Mouse (Mus musculus) fibroblast of lung, adult 2 months (primary cell): ENCODE measurements around the gene Spint2.
A peak's percentile ranks its signal among the peaks of the same experiment; 100 is the strongest.
"Not testable (repeated sequence)": the region's sequence is repeated elsewhere in the genome, so short reads cannot be mapped to it uniquely, and the experiment has no call there.

Experiments used
- DNase-seq: peaks from one replicate; pipeline ENCODE4 v3.0.0-alpha.2; 2011; ENCODE audit warnings: low read depth

The Spint2 gene

GRCm38 (mm10) chr7:29238019-29238967, 43.4 kb downstream of the Spint2 start, which contains the start of gene Yif1b:
Gene Yif1b, plus strand, starts transcription at chr7:29238329.
- DNase-seq = peak; percentile 98

GRCm38 (mm10) chr7:29237596-29237995, 44.1 kb downstream of the Spint2 start:
- DNase-seq = not testable (repeated sequence)

GRCm38 (mm10) chr7:29236593-29236992, 45.1 kb downstream of the Spint2 start:
- DNase-seq = no peak

GRCm38 (mm10) chr7:29234661-29235060, 47.1 kb downstream of the Spint2 start:
- DNase-seq = no peak

- DNase-seq = peak; percentile 46
Observed at GRCm38 (mm10) chr7:29233745-29234144, 48.0 kb downstream of the Spint2 start.

GRCm38 (mm10) chr7:29232247-29233013, 49.3 kb downstream of the Spint2 start, which contains the start of gene Kcnk6:
Gene Kcnk6, minus strand, starts transcription at chr7:29232515.
- DNase-seq = no peak

GRCm38 (mm10) chr7:29231517-29231916, 50.2 kb downstream of the Spint2 start:
- no peak for DNase-seq

GRCm38 (mm10) chr7:29230560-29230959, 51.2 kb downstream of the Spint2 start:
- no peak for DNase-seq

GRCm38 (mm10) chr7:29228202-29228601, 53.5 kb downstream of the Spint2 start:
- DNase-seq = no peak

- DNase-seq = no peak
Observed at GRCm38 (mm10) chr7:29225520-29225919, 56.2 kb downstream of the Spint2 start.

- DNase-seq = no peak
Observed at GRCm38 (mm10) chr7:29224756-29225394, 56.8 kb downstream of the Spint2 start.

GRCm38 (mm10) chr7:29214846-29215245, 66.9 kb downstream of the Spint2 start:
- no peak for DNase-seq

GRCm38 (mm10) chr7:29214236-29214635, 67.5 kb downstream of the Spint2 start:
- no peak for DNase-seq

- no peak for DNase-seq
Observed at GRCm38 (mm10) chr7:29213675-29214082, 68.0 kb downstream of the Spint2 start, which contains the start of gene Catsperg1. Gene Catsperg1, minus strand, starts transcription at chr7:29214035.

- DNase-seq = not testable (repeated sequence)
Observed at GRCm38 (mm10) chr7:29212775-29213560, 68.7 kb downstream of the Spint2 start.

GRCm38 (mm10) chr7:29212199-29212765, 69.4 kb downstream of the Spint2 start:
- no peak for DNase-seq

- DNase-seq = peak; percentile 84
Observed at GRCm38 (mm10) chr7:29211415-29212198, 70.1 kb downstream of the Spint2 start.

GRCm38 (mm10) chr7:29211013-29211412, 70.7 kb downstream of the Spint2 start:
- DNase-seq = not testable (repeated sequence)
